Mouse (Mus musculus) cerebellum, postnatal 14 days (tissue): ENCODE measurements around the gene Dbt.

Source experiments
- DNase-seq, 2 experiments: peaks; one replicate each; pipeline ENCODE4 v3.0.0; 2021; ENCODE audit warnings: mixed read lengths in 2 of 2

The Dbt gene

GRCm38 (mm10) chr3:116512904-116513716, at the start of gene Dbt:
Gene Dbt, plus strand, starts transcription at chr3:116513070.
- DNase-seq = peak; percentile 84 to 92

- no peak for DNase-seq
Observed at GRCm38 (mm10) chr3:116464318-116464717, 48.6 kb upstream of the Dbt start.

GRCm38 (mm10) chr3:116465709-116466108, 47.2 kb upstream of the Dbt start:
- DNase-seq = no peak

GRCm38 (mm10) chr3:116474602-116475001, 38.3 kb upstream of the Dbt start:
- DNase-seq = no peak

GRCm38 (mm10) chr3:116476686-116477298, 36.1 kb upstream of the Dbt start:
- no peak for DNase-seq

DNA sequence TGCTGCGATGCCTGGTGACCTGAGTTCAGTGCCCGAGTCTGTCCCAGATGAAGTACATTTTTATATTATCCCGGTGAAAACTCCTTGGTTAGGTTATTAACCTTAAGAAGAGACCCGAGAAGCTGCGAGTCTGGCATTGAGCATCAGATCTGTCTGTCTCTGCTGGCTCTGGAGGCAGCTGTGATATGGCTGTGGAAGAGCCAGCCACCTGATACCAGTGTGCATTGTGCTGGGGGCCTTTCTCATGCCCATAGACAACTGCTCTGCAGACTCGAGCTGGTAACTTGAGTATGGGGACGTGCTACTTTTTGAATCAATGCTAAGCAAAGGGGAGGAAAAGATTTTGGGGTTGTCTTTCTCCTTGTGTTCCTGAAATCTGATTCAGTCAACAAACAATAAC, 35.5 kb upstream of the Dbt start:
- no peak for DNase-seq

DNA sequence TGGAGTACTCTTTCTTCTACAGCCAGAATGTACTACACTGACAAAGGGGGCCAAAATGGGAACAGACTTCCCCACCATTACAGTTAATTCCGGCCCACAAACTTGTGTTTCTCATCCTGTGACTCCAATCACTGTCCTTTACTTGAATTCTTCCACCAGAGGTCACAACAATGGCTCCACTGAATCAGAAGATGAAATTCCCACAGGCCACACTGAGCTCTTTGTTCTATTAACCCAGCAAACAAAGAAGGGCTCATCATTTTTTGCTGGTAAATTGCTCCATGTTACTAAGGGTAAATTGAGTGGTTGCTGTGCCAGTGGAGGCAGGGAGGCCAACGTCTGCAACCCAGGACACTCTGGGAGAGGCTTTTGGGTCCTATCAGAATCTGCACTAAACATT, 32.8 kb upstream of the Dbt start:
- DNase-seq = no peak

DNA sequence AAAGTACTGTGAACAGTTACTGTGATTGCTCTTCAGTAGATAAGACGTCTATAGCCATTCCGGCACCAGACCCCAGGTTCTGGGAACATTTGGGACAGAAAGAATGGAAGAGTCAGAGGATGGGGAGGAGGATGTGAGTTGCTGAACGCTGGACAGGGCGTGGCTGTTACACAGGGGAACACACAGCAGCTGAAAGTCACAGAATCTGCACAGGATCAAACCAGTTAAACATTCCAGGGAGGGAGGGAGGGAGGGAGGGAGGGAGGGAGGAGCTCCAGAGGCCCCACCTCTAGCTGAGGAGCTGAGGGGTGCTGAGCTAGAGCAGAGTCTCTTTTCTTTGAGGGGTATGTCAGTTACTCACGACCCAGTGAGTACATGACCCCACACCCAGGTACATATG, 31.9 kb upstream of the Dbt start:
- no peak for DNase-seq

DNA sequence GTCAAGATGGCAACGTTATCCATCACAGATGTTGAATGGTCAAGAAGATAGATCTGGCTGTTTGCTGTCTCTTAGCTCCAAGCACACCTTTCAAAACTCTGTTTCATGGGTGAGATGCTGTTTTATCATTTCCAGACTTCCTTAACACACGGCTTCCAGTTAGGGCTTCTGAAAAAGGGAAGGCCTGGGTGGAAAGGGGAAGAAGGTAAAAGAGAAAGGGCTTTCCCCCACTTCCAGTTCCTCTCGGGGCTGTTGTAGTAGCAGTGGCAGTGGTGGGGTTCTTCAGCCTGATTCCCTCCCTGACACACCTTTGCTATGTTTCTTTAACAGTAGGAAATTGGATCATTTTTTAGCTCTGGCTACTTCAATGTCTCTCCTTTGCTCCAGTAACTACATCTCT, 30.1 kb upstream of the Dbt start:
- no peak for DNase-seq

DNA sequence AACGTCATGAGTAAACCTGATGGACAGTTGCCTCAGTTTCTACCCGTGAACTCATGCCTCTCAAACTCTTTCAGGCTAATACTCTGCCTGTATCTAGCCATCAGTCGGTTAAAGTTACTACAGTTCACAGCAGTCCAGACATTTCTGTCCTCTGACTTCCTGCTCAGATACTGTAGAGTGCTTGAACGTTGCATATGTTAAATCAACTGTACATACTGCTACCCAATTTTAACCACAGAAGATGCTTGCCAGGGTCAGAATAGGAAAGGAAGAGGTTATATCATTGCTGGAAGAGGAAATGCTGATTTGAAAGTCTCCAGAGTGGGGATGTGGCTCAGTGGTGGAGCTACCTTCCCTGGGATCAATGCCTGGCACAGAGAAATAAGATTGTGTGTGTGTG, 29.6 kb upstream of the Dbt start:
- no peak for DNase-seq

DNA sequence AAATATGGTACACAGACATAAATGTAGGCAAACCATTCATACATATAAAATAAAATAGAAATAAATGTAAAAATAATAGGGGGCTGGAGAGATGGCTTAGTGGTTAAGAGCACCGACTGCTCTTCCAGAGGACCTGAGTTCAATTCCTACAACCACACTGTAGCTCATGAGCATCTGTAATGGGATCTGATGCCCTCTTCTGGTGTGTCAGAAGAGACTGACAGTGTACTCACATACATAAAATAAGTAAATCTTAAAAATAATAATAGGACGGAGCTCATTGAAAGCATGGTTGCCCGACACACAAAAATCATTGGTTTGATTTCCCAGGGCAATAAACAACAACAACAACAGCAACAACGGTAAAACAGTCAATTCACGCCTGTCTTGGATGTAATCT, 21.9 kb upstream of the Dbt start:
- no peak for DNase-seq

DNA sequence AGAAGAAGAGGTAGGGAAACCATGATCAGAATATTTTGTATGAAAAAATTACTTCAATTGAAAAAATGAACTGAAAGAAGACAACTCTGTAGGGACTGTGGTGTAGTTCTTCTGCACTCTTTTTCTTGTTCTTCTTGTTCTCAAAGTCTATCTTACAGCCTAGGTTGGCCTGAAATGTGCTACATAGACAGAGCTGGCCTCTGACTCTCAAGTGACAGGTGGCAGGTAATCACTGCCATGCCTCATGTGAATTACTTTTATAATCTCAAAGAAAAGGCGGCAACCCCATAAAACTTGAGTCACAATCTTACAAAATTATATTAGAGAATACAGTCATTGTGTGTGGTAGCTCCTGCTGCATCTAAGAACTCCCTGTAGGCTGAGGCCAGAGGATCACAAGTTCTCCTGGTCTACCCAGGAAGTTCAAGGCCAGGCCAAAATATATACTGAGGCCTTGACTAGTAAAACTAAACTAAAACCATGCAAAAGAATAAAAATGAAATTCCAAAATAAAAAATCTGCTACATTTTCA, 20.9 kb upstream of the Dbt start:
- DNase-seq = no peak

- no peak for DNase-seq
Observed at GRCm38 (mm10) chr3:116493658-116494057, 19.2 kb upstream of the Dbt start.

DNA sequence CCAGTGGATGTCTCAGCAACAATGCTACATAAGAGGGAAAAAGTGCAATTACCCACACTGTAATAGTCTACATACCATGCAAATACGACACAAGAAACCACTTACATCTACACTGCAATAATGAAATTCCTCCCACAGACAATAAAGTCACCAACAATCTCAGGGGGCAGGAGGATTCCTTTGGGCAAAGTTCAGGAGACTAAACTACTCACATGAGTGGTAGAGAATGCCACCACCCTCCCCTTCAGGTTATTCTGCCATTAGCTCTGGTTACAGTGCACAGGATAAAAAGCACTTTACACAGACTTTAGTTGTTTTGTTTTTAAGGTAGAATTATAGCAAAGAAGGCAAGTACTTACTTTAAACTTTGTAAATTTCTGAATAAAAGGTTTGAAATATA, 17.2 kb upstream of the Dbt start:
- no peak for DNase-seq

GRCm38 (mm10) chr3:116507772-116508351, 5.0 kb upstream of the Dbt start, which contains the start of gene Rtca:
Gene Rtca, minus strand, starts transcription at chr3:116508208.
- DNase-seq = peak; percentile 100

- peak in 1 of 2 experiments; percentile 60 for DNase-seq
Observed at GRCm38 (mm10) chr3:116512151-116512903, 543 bp upstream of the Dbt start.

- no peak for DNase-seq
Observed at GRCm38 (mm10) chr3:116520141-116520761, 7.4 kb downstream of the Dbt start.

DNA sequence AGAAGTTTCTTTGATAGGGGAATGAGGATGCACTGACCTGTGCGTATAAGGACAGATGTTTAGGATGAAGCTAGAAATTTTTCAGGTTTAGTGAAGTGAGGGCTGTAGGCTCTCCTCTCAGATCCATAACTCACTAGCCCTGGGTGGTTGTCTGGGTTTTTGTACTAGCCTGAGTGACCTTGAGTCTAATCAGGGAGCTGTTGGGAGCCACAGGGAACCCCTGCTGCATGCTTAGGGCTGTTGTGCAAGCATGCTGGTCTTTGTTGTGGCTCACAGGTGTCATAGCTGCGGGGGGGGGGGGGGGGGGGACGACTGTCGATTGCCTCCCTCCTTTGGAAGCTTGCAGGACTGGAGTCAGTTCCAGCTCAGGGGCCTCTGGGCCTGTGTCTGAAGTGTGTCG, 16.9 kb downstream of the Dbt start:
- no peak for DNase-seq

GRCm38 (mm10) chr3:116530826-116531225, 18.0 kb downstream of the Dbt start:
- no peak for DNase-seq

- DNase-seq = no peak
Observed at GRCm38 (mm10) chr3:116536428-116537199, 23.7 kb downstream of the Dbt start.

DNA sequence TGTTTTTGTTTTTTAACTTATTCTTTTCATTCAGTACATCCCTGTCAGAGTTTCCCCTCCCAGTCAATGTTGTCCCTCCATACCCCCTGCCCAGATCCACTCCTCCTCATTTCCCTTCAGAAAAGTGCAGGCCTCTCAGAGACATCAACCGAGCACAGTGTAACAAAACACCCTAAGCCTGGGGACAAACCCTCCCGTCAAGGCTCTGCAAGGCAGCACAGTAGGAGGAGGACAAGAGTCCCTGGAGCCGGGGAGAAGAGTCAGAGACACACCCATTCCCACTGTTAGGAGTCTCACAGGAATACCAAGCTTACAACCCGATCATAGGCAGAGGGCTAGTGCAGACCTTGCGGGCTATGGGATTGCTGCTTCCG, 24.3 kb downstream of the Dbt start:
- no peak for DNase-seq

DNA sequence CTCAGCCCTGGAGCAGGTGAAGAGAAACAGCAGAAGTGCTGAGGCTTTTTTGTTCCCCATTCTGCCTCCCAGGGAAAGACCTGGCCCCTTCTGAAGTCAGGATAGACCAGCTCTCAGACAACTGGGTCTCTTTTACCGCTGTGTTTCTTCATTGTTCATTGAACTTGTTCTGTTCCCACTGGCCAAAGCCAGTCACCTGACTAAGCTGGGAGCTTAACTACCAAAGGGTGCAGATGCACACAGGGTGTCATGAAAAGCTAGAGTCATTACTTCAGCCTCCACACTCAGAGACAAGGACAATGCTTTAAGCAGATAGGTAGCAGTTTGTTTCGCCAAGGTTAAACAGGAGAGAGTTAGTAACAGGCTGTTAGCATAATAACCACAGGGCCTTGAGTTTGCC, 29.2 kb downstream of the Dbt start:
- no peak for DNase-seq
